Mouse (Mus musculus) embryonic fibroblast, embryonic 13.5 days (primary cell): ENCODE measurements around the gene Gm30191.

Experiments used
- CTCF ChIP-seq: IDR thresholded peaks from 2 replicates; pipeline ENCODE4 v1.5.1; 2011; ENCODE audit warnings: mild to moderate bottlenecking, control low read depth, low read length, moderate library complexity, borderline replicate concordance; ENCODE audit not compliant: insufficient read depth
- POLR2A ChIP-seq: IDR thresholded peaks from 2 replicates; pipeline ENCODE4 v1.6.1; 2011; ENCODE audit warnings: low read depth, mild to moderate bottlenecking, control low read depth, low read length, moderate library complexity

DNA sequence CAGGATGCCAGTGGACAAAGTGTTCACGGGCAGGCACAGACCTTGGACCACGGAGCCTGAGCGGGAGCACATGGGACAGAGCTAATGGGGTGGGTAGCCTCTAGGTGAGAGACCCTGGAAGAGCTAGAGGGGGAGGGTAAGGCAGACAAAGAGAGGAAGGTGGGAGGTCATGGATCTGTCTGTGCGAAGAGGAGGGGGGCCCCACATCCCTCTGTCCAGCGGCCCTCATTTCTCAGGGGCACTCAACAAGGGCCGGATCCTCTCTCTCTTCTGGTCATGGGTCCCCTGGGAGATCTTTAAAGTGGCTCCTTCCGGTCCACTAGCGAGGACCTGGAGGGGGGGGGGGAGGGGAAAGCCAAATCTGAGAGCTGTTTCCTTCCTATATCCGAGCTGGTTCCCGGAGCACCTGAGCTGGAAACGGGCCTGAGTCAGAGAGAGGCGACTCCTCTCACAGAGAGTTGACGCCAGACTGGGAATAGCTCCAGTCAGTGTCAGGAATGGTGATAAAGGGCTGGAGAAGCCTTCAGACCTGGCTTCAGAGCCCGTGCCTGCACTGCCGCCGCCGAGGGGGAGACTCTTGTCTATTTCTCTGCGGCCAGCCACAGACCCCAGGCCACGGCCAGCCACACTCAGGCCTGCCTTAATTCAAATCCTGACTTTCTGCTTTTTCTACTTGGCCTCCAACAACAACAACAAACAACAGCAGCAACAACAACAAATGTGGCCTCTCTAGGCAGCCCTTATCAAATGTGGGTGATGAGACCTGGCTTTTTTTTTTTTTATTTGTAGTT, 9.9 kb downstream of the Gm30191 start:
- TF ChIP-seq CTCF (no peak), POLR2A (no peak)
